Mouse (Mus musculus) adrenal gland, postnatal 25 days (tissue): ENCODE results near the gene Gm8439. TPM values are rescaled to one million over a fixed set of nuclear protein-coding genes. Genes with fewer than 3 reads are reported as not detected.

Source experiments
- DNase-seq: peaks from one replicate; pipeline ENCODE4 v3.0.0; 2021; ENCODE audit warnings: mixed read lengths
- total RNA-seq: library from RNA; stranded (reverse); gene quantifications from 2 replicates; pipeline ENCODE4 v1.2.3, GENCODE M21; 2021

Gene Gm8439
- total RNA-seq, 1 experiment from 2014 or later: not detected

DNA sequence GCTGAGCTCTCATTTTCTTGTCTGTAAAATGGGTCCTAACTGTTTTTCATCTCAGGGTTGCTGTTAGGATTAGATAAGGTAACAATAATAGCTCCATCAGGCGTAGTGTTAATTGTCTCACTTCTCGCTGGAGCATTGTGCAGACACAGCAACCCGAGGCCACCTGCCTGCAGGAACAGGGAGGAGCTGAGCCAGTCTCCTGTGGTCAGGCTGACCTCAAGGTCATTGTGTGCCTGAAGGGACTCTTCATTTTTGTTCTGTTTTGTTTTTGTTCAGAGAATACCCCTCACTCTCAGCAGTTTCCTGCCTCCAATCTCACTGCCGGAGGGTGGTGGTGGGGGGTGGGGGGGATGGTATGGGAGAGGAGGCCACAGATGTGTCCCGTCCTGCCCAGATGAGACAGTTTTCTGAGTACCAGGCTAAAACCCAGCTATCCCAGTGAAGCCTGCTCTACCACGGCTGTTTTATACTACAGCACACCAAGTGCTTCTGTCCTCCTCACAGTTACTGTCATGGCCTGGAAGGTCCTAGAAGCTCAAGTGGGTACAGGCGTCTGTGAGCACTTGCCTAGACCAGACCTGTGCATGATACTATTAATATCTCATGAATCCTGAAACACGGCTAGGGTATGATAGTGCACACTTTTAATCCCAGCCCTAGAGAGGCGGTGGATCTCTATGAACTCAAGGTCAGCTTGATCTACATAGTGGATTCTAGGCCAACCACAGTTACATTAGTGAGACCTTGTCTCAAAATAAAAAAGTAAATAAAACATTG lies 23.9 kb downstream of the Gm8439 start:
- no peak for DNase-seq

- peak; percentile 22 for DNase-seq
Measured at GRCm38 (mm10) chr4:120613691-120614329, 25.3 kb downstream of the Gm8439 start.

DNA sequence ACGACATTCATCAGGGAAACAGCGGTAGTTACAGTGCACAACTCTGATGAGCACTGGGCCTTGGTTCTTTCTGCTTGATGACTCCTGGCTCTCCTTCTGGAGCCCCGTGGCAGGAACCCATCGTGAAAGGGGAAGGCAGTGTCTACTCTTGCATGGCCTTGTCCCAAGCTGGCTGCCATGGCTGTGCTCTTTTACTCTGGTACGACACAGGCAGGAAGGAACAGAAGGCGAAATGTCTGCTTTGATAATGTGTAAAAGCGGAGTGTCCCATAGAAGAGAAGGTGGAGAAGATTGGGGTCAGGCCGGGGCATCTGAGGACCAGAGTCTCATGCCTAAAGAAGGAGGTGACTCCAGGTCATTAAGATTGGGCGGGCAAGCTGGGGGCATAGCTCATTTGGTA lies 26.1 kb downstream of the Gm8439 start:
- no peak for DNase-seq

DNA sequence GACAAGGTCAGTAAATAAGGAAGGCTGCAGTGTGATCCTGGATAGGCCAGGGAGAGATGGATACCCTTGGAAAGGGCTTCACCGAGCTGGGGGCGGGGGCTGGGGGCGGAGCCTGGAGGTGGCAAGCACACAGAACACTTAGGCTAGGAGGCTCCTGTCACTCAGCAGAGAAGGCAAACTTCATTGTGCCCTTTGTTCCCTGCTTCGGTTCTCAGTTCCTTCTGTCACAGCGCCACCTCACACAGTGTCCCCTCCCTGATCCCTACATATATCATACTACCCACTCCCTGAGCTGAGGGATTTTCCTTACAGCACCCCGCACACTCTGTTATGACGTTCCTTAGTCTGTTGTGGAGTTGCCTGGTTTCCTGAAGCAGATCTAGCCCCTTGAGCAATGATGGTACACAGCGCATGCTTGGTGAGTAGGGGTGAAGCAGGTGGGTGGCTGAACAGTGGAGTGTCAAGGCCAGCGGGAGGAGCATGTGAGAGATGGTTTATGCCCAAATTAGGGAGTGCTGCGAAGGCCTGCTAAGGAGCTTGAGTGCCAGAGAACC lies 27.1 kb downstream of the Gm8439 start:
- DNase-seq: no peak

- DNase-seq: no peak
Measured at GRCm38 (mm10) chr4:120616199-120617025, 27.9 kb downstream of the Gm8439 start.

GRCm38 (mm10) chr4:120627728-120628127 lies 39.2 kb downstream of the Gm8439 start:
- DNase-seq: peak; percentile 23

GRCm38 (mm10) chr4:120630218-120630931 lies 41.8 kb downstream of the Gm8439 start:
- no peak for DNase-seq

DNA sequence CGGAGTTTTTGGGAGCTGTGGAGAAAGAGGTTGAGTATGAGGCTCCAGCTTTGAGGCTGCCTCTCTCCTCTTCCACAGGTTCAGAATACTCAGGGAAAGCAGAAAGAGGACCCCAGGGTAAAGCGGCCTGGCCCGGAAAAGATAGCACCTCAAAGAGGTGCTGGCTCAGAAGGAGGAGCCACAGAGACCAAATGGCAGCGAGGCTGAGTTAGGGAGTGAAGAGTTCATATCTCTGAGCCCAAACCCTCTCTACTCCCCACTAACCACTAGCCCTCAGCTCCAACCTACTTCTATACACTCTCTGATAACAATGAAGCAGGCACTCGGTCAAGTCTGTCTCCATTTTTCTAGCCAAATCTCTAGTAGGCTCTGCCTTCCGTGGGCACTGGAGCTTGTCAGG lies 43.3 kb downstream of the Gm8439 start:
- no peak for DNase-seq

DNA sequence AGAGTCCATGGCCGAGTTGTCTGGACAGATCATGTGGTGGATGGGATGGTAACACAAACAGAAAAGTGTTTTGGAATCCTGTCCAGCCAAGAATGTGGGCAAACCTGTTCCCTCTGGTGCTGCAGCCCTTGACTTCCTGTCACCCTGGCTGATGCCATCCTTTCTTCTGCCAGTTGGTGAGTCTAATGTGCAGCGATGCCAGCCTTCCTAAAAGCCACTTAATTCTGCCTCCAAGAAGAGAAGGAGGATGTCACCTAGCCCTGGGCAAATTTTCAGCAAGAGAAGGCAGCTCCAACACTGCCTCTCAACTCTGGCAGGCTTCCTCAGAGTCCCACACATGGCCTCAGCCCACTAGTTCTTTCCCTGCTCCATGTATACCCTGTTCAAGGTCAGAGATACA lies 46.8 kb downstream of the Gm8439 start:
- no peak for DNase-seq

GRCm38 (mm10) chr4:120641946-120642345 lies 53.4 kb downstream of the Gm8439 start:
- DNase-seq: no peak

GRCm38 (mm10) chr4:120643899-120644298 lies 55.4 kb downstream of the Gm8439 start:
- DNase-seq: no peak

GRCm38 (mm10) chr4:120649369-120650207 lies 61.0 kb downstream of the Gm8439 start:
- DNase-seq: peak; percentile 40

- DNase-seq: no peak
Measured at GRCm38 (mm10) chr4:120650208-120650592, 61.7 kb downstream of the Gm8439 start.

DNA sequence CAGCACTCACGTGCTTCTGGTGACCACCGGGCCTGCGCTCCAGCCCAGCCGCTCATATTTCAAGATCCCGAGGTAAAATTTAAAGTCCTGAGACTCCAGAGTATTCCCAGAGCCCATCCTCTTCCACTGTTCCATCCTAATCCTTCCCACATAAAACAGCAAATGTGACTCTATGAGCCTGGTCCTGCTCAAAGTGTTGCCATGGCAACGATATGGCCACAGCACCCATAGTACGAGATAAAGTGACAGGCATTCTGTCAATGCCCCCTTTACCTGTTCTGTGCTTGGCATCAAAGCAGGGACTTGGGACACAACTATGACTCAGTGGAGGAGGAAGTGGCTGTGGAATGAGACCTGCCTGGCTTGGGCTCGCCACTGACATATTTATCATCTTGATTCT lies 67.4 kb downstream of the Gm8439 start:
- no peak for DNase-seq

Other genes with a start within 250 kb of the Gm8439 start
- gene Scmh1, start 183.5 kb upstream of the Gm8439 start, total RNA-seq: 41.2 and 47.5 TPM in 2 replicates
- 0.39 TPM in 1 of 2 replicates, not detected in the other for gene Slfnl1, start 56.5 kb upstream of the Gm8439 start, total RNA-seq
- gene Ctps, start 18.5 kb upstream of the Gm8439 start, total RNA-seq: 30.5 and 41.3 TPM in 2 replicates
- 61.7 and 80.0 TPM in 2 replicates for gene Cited4, start 77.8 kb downstream of the Gm8439 start, total RNA-seq
- 1.5 and 2.0 TPM in 2 replicates for gene Kcnq4, start 159.9 kb downstream of the Gm8439 start, total RNA-seq
- gene Nfyc, start 242.8 kb downstream of the Gm8439 start, total RNA-seq: 62.8 and 68.9 TPM in 2 replicates